Mouse (Mus musculus) neural tube, embryonic 15.5 days (tissue): ENCODE data around the gene Chd1l. TPM values are rescaled to one million over a fixed set of nuclear protein-coding genes. Genes with fewer than 3 reads are reported as not detected.

ENCODE experiments used
- ATAC-seq: fragments of 200-750 bp; cut with Nextera tagmentation; 2 replicates; pipeline ENCODE4 v1.8.0; 2017; ENCODE audit warnings: mild to moderate bottlenecking, moderate TSS enrichment, moderate library complexity; ENCODE audit not compliant: low FRiP score
- H3K27ac ChIP-seq: fragments of 300-500 bp; sonication (generic); replicated peaks from 2 replicates; pipeline ENCODE4 v1.5.1; 2015; ENCODE audit warnings: mild to moderate bottlenecking, inconsistent platforms
- H3K27me3 ChIP-seq: fragments of 300-500 bp; sonication (generic); replicated peaks from 2 replicates; pipeline ENCODE4 v1.6.1; 2015; ENCODE audit warnings: inconsistent platforms
- H3K36me3 ChIP-seq: fragments of 300-500 bp; sonication (generic); 2 replicates; pipeline ENCODE4 v1.6.1; 2015; ENCODE audit warnings: inconsistent platforms
- H3K4me1 ChIP-seq: fragments of 300-500 bp; sonication (generic); 2 replicates; pipeline ENCODE4 v1.6.1; 2015; ENCODE audit warnings: inconsistent platforms
- H3K4me2 ChIP-seq: fragments of 300-500 bp; sonication (generic); 2 replicates; pipeline ENCODE4 v1.6.1; 2015; ENCODE audit warnings: inconsistent platforms, mild to moderate bottlenecking, moderate library complexity
- H3K4me3 ChIP-seq: fragments of 300-500 bp; sonication (generic); replicated peaks from 2 replicates; pipeline ENCODE4 v1.5.1; 2015; ENCODE audit warnings: mild to moderate bottlenecking, inconsistent platforms
- H3K9ac ChIP-seq: fragments of 300-500 bp; sonication (generic); replicated peaks from 2 replicates; pipeline ENCODE4 v1.6.1; 2015; ENCODE audit warnings: mild to moderate bottlenecking, inconsistent platforms
- H3K9me3 ChIP-seq: fragments of 300-500 bp; sonication (generic); replicated peaks from 2 replicates; pipeline ENCODE4 v1.6.1; 2016; ENCODE audit warnings: inconsistent platforms
- WGBS: fragments of 180-500 bp; shearing (Covaris S2); methylation state at CpG from one replicate; pipeline ENCODE4 v1.1.7; 2015; ENCODE audit warnings: mixed read lengths; 5-methylcytosine and 5-hydroxymethylcytosine counted together
- polyA plus RNA-seq: library from polyadenylated mRNA; unstranded; fragments of >200 nt; fragmentation: Nextera tagmentation; extraction: Ambion mirVana; gene quantifications from 2 replicates; pipeline ENCODE4 v1.2.1, GENCODE M21; 2015

The Chd1l gene
- polyA plus RNA-seq, 1 experiment from 2014 or later = 4.3 TPM

DNA sequence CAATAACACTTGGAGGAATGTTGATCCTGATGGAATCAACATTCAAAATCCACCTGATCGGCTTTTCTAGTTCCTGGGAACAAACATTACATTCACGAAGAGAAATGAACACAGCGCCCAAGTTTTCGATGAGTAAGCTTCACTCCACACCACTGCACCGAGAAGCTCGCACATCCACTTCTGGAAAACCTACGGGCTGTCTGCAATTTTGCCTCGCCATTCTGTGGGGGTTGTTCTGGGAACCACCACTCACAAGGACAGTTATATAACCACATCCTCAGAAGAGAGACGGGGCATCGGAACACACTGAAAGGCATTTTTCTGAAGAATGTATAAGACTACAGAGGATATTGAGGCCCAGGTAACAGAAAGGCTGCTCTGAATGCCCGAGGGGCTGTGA is 90.1 kb downstream of the Chd1l start:
- H3K4me2 ChIP-seq = no peak overlapping the region
- H3K9ac ChIP-seq = no peak overlapping the region
- no peaks in the 10 kb centered on the region for H3K36me3 ChIP-seq
- H3K4me3 ChIP-seq = no peak overlapping the region
- WGBS = 98% methylated on average over 11 of the region's 11 CpGs
- H3K27me3 ChIP-seq = no peaks in the 10 kb centered on the region
- H3K4me1 ChIP-seq = peaks cover 29% of the 10 kb centered on the region
- ATAC-seq = no peak
- H3K9me3 ChIP-seq = 0 out of 2 replicates have a peak, but pooled peaks cover 5% of the 10 kb centered on the region
- H3K27ac ChIP-seq = no peak overlapping the region

DNA sequence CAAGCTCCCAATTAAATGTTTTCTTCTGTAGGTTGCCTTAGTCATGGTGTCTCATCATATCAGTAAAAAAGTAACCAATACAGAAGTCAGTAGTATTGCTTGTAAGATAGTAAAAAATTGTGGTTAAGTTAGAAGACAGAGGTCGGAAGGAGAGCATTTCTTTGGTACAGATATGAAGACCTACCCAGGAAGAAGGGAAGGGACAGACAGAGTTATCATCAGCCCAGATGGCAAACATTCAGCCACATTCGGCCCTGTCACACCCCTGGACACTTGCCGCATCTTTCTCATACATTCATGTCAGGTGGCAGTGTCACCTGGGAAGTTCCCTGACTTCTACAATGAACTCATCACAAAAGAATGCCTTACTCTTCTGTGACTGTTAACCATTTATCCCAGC is 97.7 kb downstream of the Chd1l start:
- no peaks in the 10 kb centered on the region for H3K9me3 ChIP-seq
- no peaks in the 10 kb centered on the region for H3K27me3 ChIP-seq
- 90% methylated on average over 3 of the region's 3 CpGs for WGBS
- H3K9ac ChIP-seq = no peak overlapping the region
- H3K36me3 ChIP-seq = no peaks in the 10 kb centered on the region
- H3K4me1 ChIP-seq = peaks cover 6% of the 10 kb centered on the region; the same call in 1 of the 2 replicates
- ATAC-seq = no peak
- no peak overlapping the region for H3K4me3 ChIP-seq
- no peak overlapping the region for H3K4me2 ChIP-seq
- H3K27ac ChIP-seq = no peak overlapping the region

Other genes starting within 250 kb of the Chd1l start
- not detected in 2 replicates for gene Olfr1402, start 188.2 kb downstream of the Chd1l start, polyA plus RNA-seq
- gene Fmo5, start 18.6 kb upstream of the Chd1l start, polyA plus RNA-seq = 0.72 and 2.1 TPM in 2 replicates
- 13.4 and 15.4 TPM in 2 replicates for gene Prkab2, start 48.0 kb upstream of the Chd1l start, polyA plus RNA-seq
- gene Gm17651, start 64.5 kb upstream of the Chd1l start, polyA plus RNA-seq = not detected in 2 replicates